Mouse (Mus musculus): ENCODE measurements at regions not wholly inside any gene's neighbourhood (a gene's known extent, or its start where the extent isn't known, plus 50 kb on each side); places are given as distances from the start of the nearest gene placed in this dataset.

DNA sequence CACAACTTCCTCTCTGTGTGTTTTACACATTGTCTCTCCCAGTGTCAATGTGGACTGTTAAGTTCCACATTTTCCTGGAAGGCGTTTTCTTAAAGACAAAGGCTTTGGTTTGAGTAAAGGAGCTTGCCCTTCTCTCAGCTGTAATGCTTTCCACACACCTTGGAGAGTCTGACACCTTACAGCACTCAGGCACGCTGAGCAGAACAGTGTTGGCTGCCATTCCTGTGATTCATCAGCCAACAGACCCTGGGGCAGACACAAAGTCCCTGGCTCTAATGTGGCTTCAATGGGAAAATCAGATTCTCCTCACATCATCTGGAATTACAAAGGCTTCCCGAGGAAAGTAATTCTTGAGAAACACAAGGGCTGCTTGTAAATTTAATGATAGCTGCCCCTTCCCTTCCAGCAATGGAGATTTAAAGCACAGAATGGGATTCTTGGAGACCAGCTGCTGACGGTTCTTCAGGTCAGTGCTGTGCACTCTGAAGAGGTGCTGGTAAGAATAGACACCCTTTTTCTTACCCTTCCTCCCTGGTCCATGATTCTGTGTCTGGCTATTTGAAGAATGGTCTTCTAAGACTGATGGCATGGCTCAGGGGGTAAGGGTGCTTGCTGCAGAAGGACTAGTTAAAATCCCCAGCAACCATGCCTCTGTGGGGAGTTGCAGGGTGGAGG lies 468.4 kb upstream of the Nr2f2 start:
- no peak for DNase-seq

- DNase-seq, result no peak
These were observed 462.1 kb upstream of the Nr2f2 start for GRCm38 (mm10) chr7:70828486-70829195.

- no peak for DNase-seq
These were observed 459.5 kb upstream of the Nr2f2 start for GRCm38 (mm10) chr7:70826074-70826473.

DNA sequence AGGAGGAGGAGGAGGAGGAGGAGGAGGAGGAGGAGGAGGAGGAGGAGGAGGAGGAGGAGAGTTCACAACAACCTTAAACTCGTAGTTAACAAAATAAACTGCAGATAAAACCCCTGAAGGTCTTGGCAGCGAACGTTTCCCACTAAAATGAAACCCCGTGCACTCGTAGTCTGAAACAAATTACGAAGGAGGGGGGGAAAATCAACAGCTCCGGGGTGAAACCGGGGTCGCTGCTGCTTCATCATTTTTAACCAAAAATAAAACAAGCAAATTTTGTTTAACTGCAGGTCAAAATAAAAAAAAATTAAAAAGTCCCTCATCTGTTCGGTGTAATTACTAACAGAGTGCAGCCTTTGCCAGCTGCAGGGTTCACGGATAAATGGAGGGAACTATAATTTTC lies 456.5 kb upstream of the Nr2f2 start:
- DNase-seq, result no peak

GRCm38 (mm10) chr7:70822310-70822821 lies 455.8 kb upstream of the Nr2f2 start:
- DNase-seq, result peak; percentile 73

GRCm38 (mm10) chr7:70821861-70822260 lies 455.3 kb upstream of the Nr2f2 start:
- no peak for DNase-seq

- DNase-seq, result no peak
These were observed 450.9 kb upstream of the Nr2f2 start for GRCm38 (mm10) chr7:70817347-70817913.

DNA sequence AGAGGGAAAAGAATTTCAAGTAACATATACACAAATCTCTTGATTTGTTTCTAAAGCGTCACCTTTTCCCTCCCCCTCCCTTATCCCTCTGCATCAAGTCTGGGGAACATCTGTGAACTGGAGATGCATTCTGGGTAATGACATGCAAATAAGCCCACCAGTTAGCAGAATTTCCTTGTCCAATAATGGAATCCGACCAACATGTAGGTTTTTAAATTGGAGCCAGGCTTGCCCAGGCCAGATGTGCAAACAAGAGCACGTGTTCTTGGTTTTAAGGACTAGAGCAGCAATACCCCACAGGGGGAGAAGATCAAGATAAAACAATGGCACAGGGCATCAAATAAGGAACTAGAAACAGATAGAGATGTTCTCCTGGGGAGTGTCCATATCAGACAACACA lies 447.9 kb upstream of the Nr2f2 start:
- DNase-seq, result no peak

- no peak for DNase-seq
These were observed 446.6 kb upstream of the Nr2f2 start for GRCm38 (mm10) chr7:70813101-70813500.

- DNase-seq, result no peak
These were observed 444.0 kb upstream of the Nr2f2 start for GRCm38 (mm10) chr7:70810411-70811090.

DNA sequence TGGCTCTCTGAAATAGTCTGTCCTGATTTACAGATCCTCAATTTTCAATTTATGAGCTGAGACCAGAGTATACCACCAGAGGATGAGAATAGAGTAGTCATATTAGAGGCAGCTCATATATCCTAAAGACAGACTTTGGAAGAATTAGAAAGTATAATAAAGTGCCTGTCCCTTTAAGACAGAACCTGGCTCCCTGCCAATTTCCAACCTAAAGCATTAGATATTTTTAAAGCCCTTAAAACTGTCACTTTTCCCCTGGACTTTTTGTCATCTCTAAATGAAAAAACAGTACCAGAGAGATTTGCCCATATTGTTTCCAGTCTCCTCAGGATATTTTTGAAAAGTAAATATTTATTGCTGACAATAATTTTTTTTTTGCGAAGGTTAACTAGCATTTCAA lies 437.7 kb upstream of the Nr2f2 start:
- no peak for DNase-seq

GRCm38 (mm10) chr7:70799976-70800375 lies 433.4 kb upstream of the Nr2f2 start:
- no peak for DNase-seq

DNA sequence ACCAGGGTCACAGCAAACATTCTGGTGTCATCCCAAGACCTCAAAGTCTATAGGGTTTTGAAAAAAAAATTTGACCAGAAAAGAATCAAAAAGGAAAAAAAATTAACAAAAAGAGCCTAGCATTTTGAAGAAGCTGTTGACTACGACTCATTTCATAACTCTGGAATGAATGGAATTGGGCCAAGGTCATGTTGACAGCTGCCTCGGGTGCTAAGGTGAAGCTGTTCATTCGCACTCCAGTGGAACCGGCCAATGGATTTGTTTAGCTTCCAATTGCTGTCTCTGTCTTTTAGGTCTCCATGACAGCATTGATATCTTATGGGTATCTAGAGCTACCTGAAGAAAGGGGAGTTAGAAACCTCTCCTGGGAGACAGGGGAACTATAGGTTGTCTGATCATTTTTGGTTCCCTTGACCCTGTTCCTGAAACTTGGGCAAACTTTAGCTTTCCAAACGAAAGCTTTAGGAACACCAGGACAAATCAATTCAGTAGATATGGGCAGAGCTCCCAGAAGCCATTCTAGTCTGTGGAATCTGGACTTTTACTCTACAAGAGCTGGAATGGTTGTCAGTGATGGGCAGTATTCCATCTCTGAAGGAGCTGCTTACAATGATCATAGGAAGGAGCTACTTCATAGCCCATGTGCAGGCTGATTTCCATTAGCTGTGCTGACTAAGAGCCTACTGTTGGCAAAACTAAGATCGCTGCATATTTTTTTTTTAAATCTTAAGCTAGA lies 432.7 kb upstream of the Nr2f2 start:
- DNase-seq, result no peak

DNA sequence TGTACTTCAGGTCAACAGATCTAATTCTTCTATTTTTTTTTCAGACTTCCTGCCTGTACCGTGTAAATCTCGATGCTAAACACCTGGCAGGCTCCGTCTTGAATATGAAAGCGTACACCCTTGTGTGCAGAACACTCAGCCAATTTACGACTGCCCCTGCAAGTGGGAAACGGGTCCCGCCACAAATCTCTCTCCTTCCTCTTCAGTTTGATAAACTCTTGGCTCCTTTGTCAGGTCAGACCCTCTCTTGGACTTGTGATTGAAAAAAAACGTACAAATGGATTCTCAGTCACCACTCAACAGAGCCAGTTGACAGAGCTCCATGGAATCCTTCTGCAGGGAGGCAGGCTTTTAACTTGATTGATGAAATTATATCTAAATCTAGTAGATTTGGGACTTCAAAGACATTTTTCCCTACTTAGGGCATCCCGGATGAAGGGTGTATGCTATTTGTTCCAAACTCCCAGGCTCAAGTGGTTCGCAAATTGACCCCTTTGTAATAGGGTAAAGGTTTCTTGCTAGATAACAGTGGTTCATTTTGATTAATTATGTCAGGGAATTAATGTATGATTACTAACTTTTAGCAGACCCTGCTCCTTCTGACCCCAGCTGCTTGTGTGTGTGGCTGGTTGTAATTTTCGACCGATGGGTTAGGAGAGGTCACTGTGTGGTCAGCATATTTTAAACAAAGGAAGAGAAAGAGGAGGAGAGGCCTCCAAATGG lies 429.7 kb upstream of the Nr2f2 start:
- no peak for DNase-seq

DNA sequence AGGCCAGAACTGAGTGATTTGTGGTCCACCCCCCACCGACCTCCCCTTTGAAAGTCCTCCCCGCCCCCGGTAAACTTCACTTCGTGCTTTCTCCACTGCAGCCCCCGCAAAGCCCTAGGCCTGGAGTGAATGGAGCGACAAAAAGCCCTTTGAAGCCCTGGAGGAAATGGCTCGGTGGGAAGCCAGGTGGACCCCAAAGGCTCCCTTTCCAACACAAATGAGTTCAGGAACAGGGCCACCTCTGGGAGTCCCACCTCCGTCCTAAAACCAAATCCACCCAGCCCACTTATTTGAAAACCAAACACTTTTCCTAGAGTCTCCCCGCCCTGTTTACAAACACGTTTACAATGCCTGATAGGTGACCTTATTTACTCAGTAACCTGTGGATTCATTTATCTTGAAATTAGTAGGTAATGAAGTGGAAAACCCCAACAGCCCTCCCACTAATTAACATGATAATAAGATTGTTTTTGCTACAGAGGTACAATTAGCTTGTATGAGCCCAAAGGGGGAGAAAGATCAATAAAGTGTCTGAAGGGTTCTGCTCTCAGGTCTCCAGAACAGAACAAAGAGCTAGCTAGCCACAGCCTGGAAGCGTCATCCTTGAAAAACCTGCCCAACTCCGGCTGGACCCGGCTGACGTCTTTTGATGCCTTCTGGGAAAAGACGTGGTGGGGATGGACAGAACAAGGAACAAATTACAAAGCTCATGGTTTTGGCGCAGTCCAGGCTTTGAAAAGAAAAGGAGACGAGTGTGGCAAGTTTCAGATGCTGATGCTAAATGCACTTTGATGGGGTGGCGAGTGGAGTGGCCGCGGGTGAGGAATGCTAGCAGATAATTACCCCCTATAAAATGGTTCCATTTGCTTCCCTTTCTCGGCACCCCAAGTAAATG lies 422.6 kb upstream of the Nr2f2 start:
- DNase-seq, result no peak

- no peak for DNase-seq
These were observed 421.4 kb upstream of the Nr2f2 start for GRCm38 (mm10) chr7:70787966-70788365.

- DNase-seq, result no peak
These were observed 414.3 kb upstream of the Nr2f2 start for GRCm38 (mm10) chr7:70780742-70781332.

DNA sequence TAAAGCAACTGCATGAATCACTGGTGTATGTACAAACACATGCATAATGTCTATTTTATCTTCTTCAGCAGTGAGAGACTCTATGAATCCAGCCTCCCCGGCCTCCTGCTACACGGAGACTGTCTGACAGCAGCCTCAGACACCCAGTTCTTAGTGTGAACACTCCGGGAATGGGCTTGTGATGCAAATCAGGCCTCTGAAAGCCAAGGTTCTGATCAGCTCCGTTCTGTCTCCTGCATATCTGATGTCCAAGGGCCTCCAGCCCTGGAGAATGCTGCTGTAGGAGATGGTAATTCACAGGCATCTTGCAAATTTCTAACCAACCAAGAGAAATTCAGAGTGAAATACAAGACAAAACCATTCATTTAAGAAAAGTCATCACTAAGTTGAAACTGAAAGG lies 411.2 kb upstream of the Nr2f2 start:
- no peak for DNase-seq

DNA sequence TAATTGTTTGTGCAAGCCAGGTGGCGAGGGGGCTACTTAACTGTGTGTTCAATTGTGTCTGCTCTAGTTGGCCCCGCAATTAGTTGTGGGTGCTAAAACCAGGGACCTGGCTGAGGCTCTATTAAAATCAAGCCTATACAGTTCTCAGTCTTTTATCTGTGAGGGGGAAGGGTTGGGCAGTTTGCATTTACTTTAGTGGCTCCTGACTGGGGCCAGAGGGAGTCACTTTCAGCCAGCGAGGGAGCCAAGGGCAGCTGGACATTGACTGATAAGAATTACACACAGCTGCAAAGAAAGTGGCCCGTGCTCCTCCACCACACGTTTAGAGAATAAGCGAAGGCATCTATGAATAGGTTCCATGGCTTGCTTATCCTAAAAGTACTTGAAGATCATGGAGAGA lies 403.1 kb upstream of the Nr2f2 start:
- DNase-seq, result no peak

DNA sequence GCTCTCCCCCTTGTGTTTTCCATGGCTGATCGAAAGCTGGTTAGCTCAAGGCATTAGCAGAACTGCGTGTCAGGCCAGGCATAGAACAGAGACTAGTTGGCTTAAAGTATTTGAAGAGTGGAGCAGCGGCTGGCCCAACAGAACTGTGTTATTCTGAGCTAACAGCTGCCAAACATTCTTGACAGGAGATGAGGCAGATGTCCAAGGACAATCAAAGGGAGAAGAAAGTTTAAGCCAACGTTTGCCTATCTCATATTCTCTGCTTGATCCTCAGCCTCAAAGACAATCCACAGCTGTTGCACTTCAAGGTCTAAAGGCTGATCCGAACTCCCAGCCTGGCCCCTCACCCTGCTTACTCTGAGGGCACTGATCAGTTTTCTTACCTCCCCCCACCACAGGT lies 401.2 kb upstream of the Nr2f2 start:
- no peak for DNase-seq

Measured in gastrocnemius, postnatal 10 days (tissue).